Mouse (Mus musculus): Measurements from ENCODE around the gene Rps23.

The Rps23 gene

GRCm38 (mm10) chr13:90933256-90933655 lies 10.5 kb downstream of the Rps23 start:
- DNase-seq (ENCODE audit: low spot score) = no peak

- no peak for DNase-seq (ENCODE audit: low spot score)
Observed at GRCm38 (mm10) chr13:90935852-90936251, 13.1 kb downstream of the Rps23 start.

- DNase-seq (ENCODE audit: low spot score) = no peak
Observed at GRCm38 (mm10) chr13:90939192-90939591, 16.4 kb downstream of the Rps23 start.

- DNase-seq (ENCODE audit: low spot score) = no peak
Observed at GRCm38 (mm10) chr13:90939600-90939999, 16.8 kb downstream of the Rps23 start.

GRCm38 (mm10) chr13:90958894-90959293 lies 36.1 kb downstream of the Rps23 start:
- no peak for DNase-seq (ENCODE audit: low spot score)

- DNase-seq (ENCODE audit: low spot score) = no peak
Observed at GRCm38 (mm10) chr13:90960591-90960990, 37.8 kb downstream of the Rps23 start.

- DNase-seq (ENCODE audit: low spot score) = no peak
Observed at GRCm38 (mm10) chr13:90962836-90963760, 40.3 kb downstream of the Rps23 start.

GRCm38 (mm10) chr13:90964511-90964910 lies 41.8 kb downstream of the Rps23 start:
- no peak for DNase-seq (ENCODE audit: low spot score)

- DNase-seq (ENCODE audit: low spot score) = no peak
Observed at GRCm38 (mm10) chr13:90965996-90966395, 43.2 kb downstream of the Rps23 start.

- DNase-seq (ENCODE audit: low spot score) = peak; percentile 71
Observed at GRCm38 (mm10) chr13:90967422-90967821, 44.7 kb downstream of the Rps23 start.

GRCm38 (mm10) chr13:90968940-90969339 lies 46.2 kb downstream of the Rps23 start:
- no peak for DNase-seq (ENCODE audit: low spot score)

- no peak for DNase-seq (ENCODE audit: low spot score)
Observed at GRCm38 (mm10) chr13:90970259-90971017, 47.7 kb downstream of the Rps23 start.

GRCm38 (mm10) chr13:90973409-90973808 lies 50.7 kb downstream of the Rps23 start:
- no peak for DNase-seq (ENCODE audit: low spot score)

Data from ovary, postnatal 14 days (tissue).